Mouse (Mus musculus) forebrain, embryonic 14.5 days (tissue): ENCODE results near the gene Tnk2. TPM values are rescaled to one million over a fixed set of nuclear protein-coding genes. Genes with fewer than 3 reads are reported as not detected.

Experiments used
- polyA plus RNA-seq: library from polyadenylated mRNA; unstranded; fragments of >200 nt; fragmentation: Nextera tagmentation; extraction: Ambion mirVana; gene quantifications from 2 replicates; pipeline ENCODE4 v1.2.1, GENCODE M21; 2014

Tnk2 gene
- polyA plus RNA-seq, 1 experiment from 2014 or later: 11.2 TPM

Other genes with a start within 250 kb of the Tnk2 start
- not detected in 2 replicates for gene Tm4sf19, start 243.4 kb upstream of the Tnk2 start, polyA plus RNA-seq
- gene Tctex1d2, start 224.2 kb upstream of the Tnk2 start, polyA plus RNA-seq: 38.6 and 42.6 TPM in 2 replicates
- 45.3 and 53.8 TPM in 2 replicates for gene Pcyt1a, start 213.0 kb upstream of the Tnk2 start, polyA plus RNA-seq
- 0.20 and 0.21 TPM in 2 replicates for gene Slc51a, start 156.0 kb upstream of the Tnk2 start, polyA plus RNA-seq
- not detected in 2 replicates for gene Zdhhc19, start 147.6 kb upstream of the Tnk2 start, polyA plus RNA-seq
- gene Tfrc, start 35.0 kb upstream of the Tnk2 start, polyA plus RNA-seq: 43.9 and 56.0 TPM in 2 replicates
- gene Muc4, start 92.0 kb downstream of the Tnk2 start, polyA plus RNA-seq: not detected in 2 replicates
- not detected in 2 replicates for gene Muc20, start 153.6 kb downstream of the Tnk2 start, polyA plus RNA-seq
- not detected in 2 replicates for gene Smbd1, start 166.6 kb downstream of the Tnk2 start, polyA plus RNA-seq
- 160 and 173 TPM in 2 replicates for gene Fyttd1, start 233.6 kb downstream of the Tnk2 start, polyA plus RNA-seq
- gene Rubcn, start 233.9 kb downstream of the Tnk2 start, polyA plus RNA-seq: 20.0 and 26.8 TPM in 2 replicates